Mouse (Mus musculus) stomach, embryonic 15.5 days (tissue): Measurements from ENCODE around the gene Gtf3c6. TPM values are rescaled to one million over a fixed set of nuclear protein-coding genes. Genes with fewer than 3 reads are reported as not detected.

ENCODE experiments used
- ATAC-seq: fragments of 200-750 bp; cut with Nextera tagmentation; 2 replicates; pipeline ENCODE4 v1.8.0; 2017; ENCODE audit warnings: low read depth, moderate number of reproducible peaks, moderate TSS enrichment; ENCODE audit not compliant: insufficient read depth, low FRiP score
- H3K27ac ChIP-seq: fragments of 300-500 bp; sonication (generic); 2 replicates; pipeline ENCODE4 v1.5.1; 2015; ENCODE audit warnings: mild to moderate bottlenecking, inconsistent platforms
- H3K27me3 ChIP-seq: fragments of 300-500 bp; sonication (generic); replicated peaks from 2 replicates; pipeline ENCODE4 v1.6.1; 2015; ENCODE audit warnings: inconsistent platforms
- H3K36me3 ChIP-seq: fragments of 300-500 bp; sonication (generic); 2 replicates; pipeline ENCODE4 v1.6.1; 2015; ENCODE audit warnings: inconsistent platforms
- H3K4me1 ChIP-seq: fragments of 300-500 bp; sonication (generic); 2 replicates; pipeline ENCODE4 v1.6.1; 2015; ENCODE audit warnings: inconsistent platforms
- H3K4me2 ChIP-seq: fragments of 300-500 bp; sonication (generic); 2 replicates; pipeline ENCODE4 v1.6.1; 2015; ENCODE audit warnings: mild to moderate bottlenecking, inconsistent platforms
- H3K4me3 ChIP-seq: fragments of 300-500 bp; sonication (generic); replicated peaks from 2 replicates; pipeline ENCODE4 v1.5.1; 2015; ENCODE audit warnings: inconsistent platforms
- H3K9ac ChIP-seq: fragments of 300-500 bp; sonication (generic); 2 replicates; pipeline ENCODE4 v1.6.1; 2015; ENCODE audit warnings: inconsistent platforms
- H3K9me3 ChIP-seq: fragments of 300-500 bp; sonication (generic); 2 replicates; pipeline ENCODE4 v1.6.1; 2016; ENCODE audit warnings: inconsistent platforms
- WGBS: fragments of 180-500 bp; shearing (Covaris S2); methylation state at CpG from one replicate; pipeline ENCODE4 v1.1.7; 2015; 5-methylcytosine and 5-hydroxymethylcytosine counted together
- polyA plus RNA-seq: library from polyadenylated mRNA; unstranded; fragments of >200 nt; fragmentation: Nextera tagmentation; extraction: Ambion mirVana; gene quantifications from 2 replicates; pipeline ENCODE4 v1.2.1, GENCODE M21; 2015

The Gtf3c6 gene
- polyA plus RNA-seq, 1 experiment from 2014 or later = 88.9 TPM

- Histone ChIP-seq H3K4me3 (no peak overlapping the region), H3K27me3 (no peaks in the 10 kb centered on the region), H3K4me1 (no peaks in the 10 kb centered on the region), H3K27ac (0 out of 2 replicates have a peak overlapping the region, but pooled peaks have one; percentile 11), H3K9me3 (no peaks in the 10 kb centered on the region), H3K9ac (no peak overlapping the region), H3K36me3 (peaks cover 18% of the 10 kb centered on the region), H3K4me2 (no peak overlapping the region)
- WGBS = 76% methylated on average over 3 of the region's 3 CpGs
- ATAC-seq = no peak
Measured at GRCm38 (mm10) chr10:40218874-40219273, 39.0 kb downstream of the Gtf3c6 start.

- Histone ChIP-seq H3K9ac (no peak overlapping the region), H3K27ac (no peak overlapping the region), H3K4me2 (no peak overlapping the region), H3K27me3 (no peaks in the 10 kb centered on the region; the same call in 1 of the 2 replicates), H3K9me3 (no peaks in the 10 kb centered on the region), H3K4me1 (no peaks in the 10 kb centered on the region), H3K36me3 (no peaks in the 10 kb centered on the region), H3K4me3 (no peak overlapping the region)
- WGBS = 30% methylated on average over 13 of the region's 13 CpGs
- ATAC-seq = peak; percentile 87
Measured at GRCm38 (mm10) chr10:40212443-40213169, 45.3 kb downstream of the Gtf3c6 start.

Other genes with a start within 250 kb of the Gtf3c6 start
- gene Mfsd4b1, start 232.8 kb downstream of the Gtf3c6 start, polyA plus RNA-seq = 0.06 and 0.09 TPM in 2 replicates
- 16.5 and 17.0 TPM in 2 replicates for gene Slc16a10, start 115.8 kb downstream of the Gtf3c6 start, polyA plus RNA-seq
- gene Rpf2, start 11.1 kb downstream of the Gtf3c6 start, polyA plus RNA-seq = 63.1 and 65.6 TPM in 2 replicates
- gene Amd1, start 44.1 kb upstream of the Gtf3c6 start, polyA plus RNA-seq = 60.3 and 69.1 TPM in 2 replicates
- gene Cdk19, start 81.5 kb upstream of the Gtf3c6 start, polyA plus RNA-seq = 8.3 and 9.0 TPM in 2 replicates